Mouse (Mus musculus) hindbrain, embryonic 15.5 days (tissue): ENCODE data around the gene Epha1. TPM values are rescaled to one million over a fixed set of nuclear protein-coding genes. Genes with fewer than 3 reads are reported as not detected.

ENCODE experiments used
- ATAC-seq: fragments of 200-750 bp; cut with Nextera tagmentation; 2 replicates; pipeline ENCODE4 v1.8.0; 2017; ENCODE audit warnings: low read depth, moderate number of reproducible peaks, moderate TSS enrichment; ENCODE audit not compliant: low FRiP score
- H3K27ac ChIP-seq: fragments of 300-500 bp; sonication (generic); replicated peaks from 2 replicates; pipeline ENCODE4 v1.5.1; 2015; ENCODE audit warnings: mild to moderate bottlenecking, inconsistent platforms
- H3K27me3 ChIP-seq: fragments of 300-500 bp; sonication (generic); 2 replicates; pipeline ENCODE4 v1.6.1; 2015; ENCODE audit warnings: control low read depth, inconsistent platforms
- H3K36me3 ChIP-seq: fragments of 300-500 bp; sonication (generic); 2 replicates; pipeline ENCODE4 v1.6.1; 2015; ENCODE audit warnings: control low read depth, inconsistent platforms
- H3K4me1 ChIP-seq: fragments of 300-500 bp; sonication (generic); replicated peaks from 2 replicates; pipeline ENCODE4 v1.6.1; 2015; ENCODE audit warnings: control low read depth, inconsistent platforms
- H3K4me2 ChIP-seq: fragments of 300-500 bp; sonication (generic); 2 replicates; pipeline ENCODE4 v1.6.1; 2015; ENCODE audit warnings: moderate library complexity, mild to moderate bottlenecking, inconsistent platforms
- H3K4me3 ChIP-seq: fragments of 300-500 bp; sonication (generic); 2 replicates; pipeline ENCODE4 v1.5.1; 2015; ENCODE audit warnings: mild to moderate bottlenecking, inconsistent platforms
- H3K9ac ChIP-seq: fragments of 300-500 bp; sonication (generic); 2 replicates; pipeline ENCODE4 v1.6.1; 2015; ENCODE audit warnings: inconsistent platforms
- H3K9me3 ChIP-seq: fragments of 300-500 bp; sonication (generic); 2 replicates; pipeline ENCODE4 v1.6.1; 2016; ENCODE audit warnings: control low read depth, inconsistent platforms
- WGBS: fragments of 180-500 bp; shearing (Covaris S2); methylation state at CpG from one replicate; pipeline ENCODE4 v1.1.7; 2015; 5-methylcytosine and 5-hydroxymethylcytosine counted together
- polyA plus RNA-seq: library from polyadenylated mRNA; unstranded; fragments of >200 nt; fragmentation: Nextera tagmentation; extraction: Ambion mirVana; gene quantifications from 2 replicates; pipeline ENCODE4 v1.2.1, GENCODE M21; 2015

Epha1 gene
- polyA plus RNA-seq, 1 experiment from 2014 or later: 0.29 TPM

DNA sequence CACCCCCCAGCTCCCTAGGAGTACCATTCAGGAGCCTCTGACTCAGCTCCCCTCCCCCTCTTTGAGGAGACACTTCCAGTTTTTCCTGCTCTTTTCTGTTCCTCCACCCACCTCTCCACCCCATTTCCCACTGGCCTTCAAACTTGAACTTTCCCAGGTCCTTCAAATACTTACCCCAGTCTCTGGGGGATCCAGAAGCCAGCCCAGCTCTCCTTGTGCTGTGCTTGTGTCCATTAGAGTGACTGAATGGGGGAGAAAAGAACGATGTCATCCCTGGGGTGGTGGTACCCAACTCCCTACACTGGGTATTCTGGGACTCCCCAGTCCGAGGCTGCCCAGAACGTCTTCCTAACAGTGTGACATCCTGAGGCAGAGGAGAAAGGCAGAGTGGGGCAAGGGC is 1.1 kb downstream of the Epha1 start:
- H3K36me3 ChIP-seq: no peaks in the 10 kb centered on the region
- H3K27ac ChIP-seq: no peak overlapping the region
- ATAC-seq: no peak
- no peaks in the 10 kb centered on the region for H3K27me3 ChIP-seq
- no peak overlapping the region for H3K4me3 ChIP-seq
- H3K9ac ChIP-seq: no peak overlapping the region
- H3K4me2 ChIP-seq: no peak overlapping the region
- 13% methylated on average over 3 of the region's 3 CpGs for WGBS
- no peaks in the 10 kb centered on the region for H3K9me3 ChIP-seq
- peaks cover 15% of the 10 kb centered on the region for H3K4me1 ChIP-seq

DNA sequence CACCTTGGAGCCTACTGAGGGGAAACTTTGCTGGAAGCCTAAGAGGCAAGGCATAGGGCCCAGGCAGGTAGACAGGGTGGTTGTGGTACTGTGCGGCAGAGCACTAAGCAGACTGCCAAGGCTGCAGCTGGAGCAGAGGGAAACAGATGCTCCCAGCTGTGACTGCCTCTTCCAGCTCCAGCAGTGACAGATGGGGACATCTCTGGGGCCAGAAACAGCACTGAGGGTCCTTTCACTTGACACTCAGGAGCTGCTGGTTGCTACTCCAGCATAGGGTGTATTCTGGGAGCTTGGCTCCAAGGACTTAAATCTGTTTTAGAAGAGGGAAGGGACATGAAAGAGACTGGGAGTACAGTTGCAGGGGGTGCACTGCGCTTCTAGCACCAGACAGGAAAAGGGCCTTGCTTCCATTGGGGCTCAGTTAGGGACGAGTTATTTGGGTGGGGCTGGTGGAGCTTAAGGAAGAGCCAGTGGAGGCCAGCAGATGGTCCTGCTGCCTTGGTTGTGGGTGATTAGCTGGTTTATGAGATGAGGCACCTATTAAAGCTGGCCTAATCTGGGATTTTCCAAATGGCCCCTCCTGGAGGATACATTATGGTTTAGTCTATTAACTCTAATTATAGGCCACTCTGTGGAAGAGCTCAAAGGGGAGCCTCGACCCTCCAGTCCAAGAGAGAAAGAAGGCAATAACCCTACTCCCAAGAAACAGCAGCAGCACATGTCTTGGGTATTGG is 2.3 kb downstream of the Epha1 start:
- 60% methylated on average over 4 of the region's 4 CpGs for WGBS
- Histone ChIP-seq H3K4me1 (peaks cover 15% of the 10 kb centered on the region), H3K27me3 (no peaks in the 10 kb centered on the region), H3K4me3 (no peak overlapping the region), H3K27ac (no peak overlapping the region), H3K36me3 (no peaks in the 10 kb centered on the region), H3K9ac (no peak overlapping the region), H3K9me3 (no peaks in the 10 kb centered on the region), H3K4me2 (no peak overlapping the region)
- no peak for ATAC-seq

DNA sequence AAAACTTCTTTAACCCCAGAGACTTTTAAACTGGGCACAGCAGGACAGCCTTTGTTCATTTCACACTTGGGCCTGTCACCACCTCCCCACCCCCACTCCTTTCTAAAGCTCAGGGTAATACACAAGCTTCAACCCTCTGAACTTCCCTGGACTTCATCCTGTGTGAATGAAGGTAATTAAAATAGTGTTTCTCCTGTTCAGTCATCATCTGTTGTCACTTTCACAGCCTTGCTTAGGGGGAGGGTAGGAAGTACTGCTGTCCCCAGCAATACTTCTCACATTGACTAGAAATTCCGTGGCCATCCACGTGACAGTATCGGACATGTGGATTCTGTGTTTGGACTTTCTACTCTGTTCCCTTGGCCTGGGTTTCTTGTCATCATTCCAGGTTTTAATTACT is 3.2 kb downstream of the Epha1 start:
- no peak overlapping the region for H3K27ac ChIP-seq
- H3K4me1 ChIP-seq: peaks cover 15% of the 10 kb centered on the region
- 10% methylated on average over 3 of the region's 3 CpGs for WGBS
- ATAC-seq: no peak
- H3K9me3 ChIP-seq: no peaks in the 10 kb centered on the region
- H3K36me3 ChIP-seq: no peaks in the 10 kb centered on the region
- no peak overlapping the region for H3K9ac ChIP-seq
- no peaks in the 10 kb centered on the region for H3K27me3 ChIP-seq
- H3K4me3 ChIP-seq: no peak overlapping the region
- no peak overlapping the region for H3K4me2 ChIP-seq

DNA sequence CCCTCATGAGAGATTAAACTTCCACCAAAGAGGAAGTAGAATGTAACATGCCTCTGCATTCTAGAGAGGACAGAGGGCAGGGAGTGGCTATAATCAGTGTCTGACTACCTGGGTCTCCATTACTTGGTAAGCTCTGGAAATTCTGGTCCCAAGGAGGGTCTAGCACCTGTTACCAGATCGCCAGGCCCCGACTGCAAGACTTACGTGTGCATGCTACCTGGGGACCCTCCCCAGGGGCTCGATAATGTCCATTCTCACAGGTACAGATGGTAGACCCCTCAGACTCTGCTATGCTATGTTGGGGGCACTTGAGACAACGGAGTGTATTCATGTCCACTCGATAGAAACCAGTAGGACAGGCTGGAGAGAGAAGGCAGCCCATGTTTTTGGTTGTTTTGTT is 7.9 kb downstream of the Epha1 start:
- Histone ChIP-seq H3K4me2 (no peak overlapping the region), H3K4me1 (peaks cover 4% of the 10 kb centered on the region; the same call in 1 of the 2 replicates), H3K27me3 (no peaks in the 10 kb centered on the region), H3K9ac (no peak overlapping the region), H3K27ac (no peak overlapping the region), H3K4me3 (no peak overlapping the region), H3K9me3 (no peaks in the 10 kb centered on the region), H3K36me3 (no peaks in the 10 kb centered on the region; the same call in 1 of the 2 replicates)
- no peak for ATAC-seq
- 96% methylated on average over 6 of the region's 6 CpGs for WGBS

DNA sequence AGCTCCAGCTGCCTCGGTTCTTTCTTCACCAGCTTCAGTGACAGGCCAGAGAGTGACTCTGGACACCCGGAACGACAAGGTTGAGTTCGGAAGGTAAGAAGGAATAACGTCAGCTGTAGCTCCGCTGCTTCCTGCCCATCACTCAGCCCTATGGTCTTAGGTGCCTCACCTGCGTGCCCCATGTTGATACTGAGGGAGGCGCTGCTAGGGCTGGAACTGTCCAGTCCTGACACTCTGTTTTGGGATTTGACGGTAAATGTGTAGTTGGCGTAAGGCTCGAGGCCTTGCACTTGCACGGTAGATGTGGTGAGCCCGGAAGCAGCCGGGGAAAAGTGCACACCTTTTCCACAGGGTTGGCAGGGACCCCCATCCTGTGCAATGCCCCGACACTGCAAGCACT is 8.5 kb downstream of the Epha1 start:
- H3K4me3 ChIP-seq: no peak overlapping the region
- no peaks in the 10 kb centered on the region for H3K27me3 ChIP-seq
- no peak overlapping the region for H3K9ac ChIP-seq
- H3K36me3 ChIP-seq: peaks cover 4% of the 10 kb centered on the region; the same call in 1 of the 2 replicates
- H3K27ac ChIP-seq: no peak overlapping the region
- H3K4me2 ChIP-seq: no peak overlapping the region
- H3K4me1 ChIP-seq: peaks cover 4% of the 10 kb centered on the region; the same call in 1 of the 2 replicates
- WGBS: 92% methylated on average over 15 of the region's 15 CpGs
- ATAC-seq: no peak
- H3K9me3 ChIP-seq: no peaks in the 10 kb centered on the region

DNA sequence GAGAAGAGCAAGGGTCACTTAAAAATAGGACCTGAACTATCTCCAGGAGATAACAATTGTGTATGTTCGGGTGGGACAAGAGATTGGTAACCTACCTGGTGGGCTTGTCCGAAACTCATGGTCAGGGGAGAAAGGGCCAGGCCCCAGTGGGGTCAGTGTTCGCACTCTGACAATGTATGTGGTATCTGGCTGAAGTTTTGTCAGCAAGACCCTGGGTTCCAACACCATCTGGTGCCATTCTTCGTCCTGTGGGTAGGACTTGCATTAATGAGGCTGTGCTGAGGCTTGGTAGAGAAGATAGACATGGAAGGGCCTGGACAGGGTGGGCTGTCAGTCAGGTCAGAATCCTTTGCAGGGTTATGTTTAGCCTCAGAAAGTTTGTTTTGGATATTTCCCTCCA is 9.0 kb downstream of the Epha1 start:
- H3K9me3 ChIP-seq: no peaks in the 10 kb centered on the region
- H3K9ac ChIP-seq: no peak overlapping the region
- peaks cover 4% of the 10 kb centered on the region; the same call in 1 of the 2 replicates for H3K4me1 ChIP-seq
- 90% methylated on average over 4 of the region's 4 CpGs for WGBS
- no peak overlapping the region for H3K4me2 ChIP-seq
- no peak overlapping the region for H3K27ac ChIP-seq
- ATAC-seq: no peak
- H3K27me3 ChIP-seq: no peaks in the 10 kb centered on the region
- H3K4me3 ChIP-seq: no peak overlapping the region
- H3K36me3 ChIP-seq: peaks cover 9% of the 10 kb centered on the region; the same call in 1 of the 2 replicates

DNA sequence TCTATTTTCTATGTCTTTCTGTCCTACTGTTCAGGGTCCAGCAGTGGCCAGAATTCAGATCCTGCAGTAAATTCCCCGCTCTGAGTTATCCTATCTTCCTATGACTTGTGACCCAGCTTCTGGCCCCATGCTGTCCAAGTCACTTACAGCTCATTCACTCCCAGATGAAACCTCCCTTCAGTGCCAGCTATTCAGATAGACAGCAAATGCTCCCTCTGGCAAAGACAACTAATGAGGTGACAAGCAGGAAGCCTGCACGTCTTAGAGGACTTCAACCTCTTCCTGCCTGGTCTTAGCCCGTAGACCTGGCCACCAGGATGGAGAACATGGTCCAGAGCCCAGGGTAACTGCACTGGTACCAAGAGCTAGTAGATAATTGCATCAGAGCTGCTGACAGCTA is 10.1 kb downstream of the Epha1 start:
- Histone ChIP-seq H3K27ac (no peak overlapping the region), H3K9ac (no peak overlapping the region)
- no peak for ATAC-seq

DNA sequence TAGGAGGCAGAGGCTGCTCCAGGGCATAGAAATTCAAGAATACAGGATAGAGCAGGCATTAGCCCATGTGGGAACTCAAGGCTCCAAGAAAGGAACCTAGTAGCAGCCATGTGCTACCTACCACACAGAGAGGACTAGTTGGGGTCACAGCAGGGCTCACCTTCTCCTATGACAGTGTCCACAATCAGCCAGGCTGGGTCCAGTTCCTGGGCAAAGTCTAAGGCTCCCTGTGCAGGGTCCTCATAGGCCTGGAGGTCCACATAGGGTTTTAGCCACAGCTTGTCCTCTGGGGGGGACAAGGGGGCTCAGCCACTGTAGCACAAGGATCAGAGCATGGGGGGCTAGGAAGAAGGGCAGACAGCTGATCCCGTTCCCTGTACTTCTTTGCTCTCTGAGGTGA is 10.6 kb downstream of the Epha1 start:
- ATAC-seq: no peak
- peaks cover 19% of the 10 kb centered on the region for H3K36me3 ChIP-seq
- H3K9me3 ChIP-seq: no peaks in the 10 kb centered on the region
- H3K27me3 ChIP-seq: no peaks in the 10 kb centered on the region
- H3K27ac ChIP-seq: no peak overlapping the region
- 95% methylated on average over 1 of the region's 1 CpGs for WGBS
- H3K4me3 ChIP-seq: no peak overlapping the region
- H3K4me1 ChIP-seq: peaks cover 4% of the 10 kb centered on the region; the same call in 1 of the 2 replicates
- no peak overlapping the region for H3K4me2 ChIP-seq
- H3K9ac ChIP-seq: no peak overlapping the region

More for the DNA sequence above, 10.1 kb downstream of the Epha1 start:
- WGBS: 52% methylated on average over 3 of the region's 3 CpGs
- Histone ChIP-seq H3K4me1 (peaks cover 4% of the 10 kb centered on the region; the same call in 1 of the 2 replicates), H3K27me3 (no peaks in the 10 kb centered on the region), H3K4me2 (no peak overlapping the region), H3K4me3 (no peak overlapping the region), H3K9me3 (no peaks in the 10 kb centered on the region), H3K36me3 (peaks cover 14% of the 10 kb centered on the region)

DNA sequence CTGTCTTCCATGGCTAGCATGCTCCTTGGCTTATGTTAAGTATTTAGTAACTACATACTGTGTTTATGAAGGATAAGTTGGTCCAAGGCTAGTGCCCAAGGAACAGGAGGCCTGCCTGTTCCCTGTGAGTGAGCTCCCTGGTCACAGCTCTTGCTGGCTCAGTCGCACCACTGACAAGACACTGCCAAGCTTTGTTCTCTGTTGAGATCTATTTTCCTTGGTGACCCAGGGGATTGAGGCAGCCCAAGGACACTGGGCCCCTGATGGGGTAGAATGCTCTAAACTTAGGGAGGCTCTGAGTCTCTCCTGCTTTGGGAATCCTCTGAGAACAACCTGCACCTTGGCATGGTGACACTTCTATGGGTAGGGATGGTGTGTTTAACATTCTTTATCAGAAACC is 11.0 kb downstream of the Epha1 start:
- H3K4me1 ChIP-seq: peaks cover 4% of the 10 kb centered on the region; the same call in 1 of the 2 replicates
- H3K4me2 ChIP-seq: no peak overlapping the region
- H3K9ac ChIP-seq: no peak overlapping the region
- no peak for ATAC-seq
- H3K36me3 ChIP-seq: peaks cover 23% of the 10 kb centered on the region
- H3K4me3 ChIP-seq: no peak overlapping the region
- H3K27ac ChIP-seq: no peak overlapping the region
- no peaks in the 10 kb centered on the region for H3K27me3 ChIP-seq
- WGBS: 54% methylated on average over 1 of the region's 1 CpGs
- H3K9me3 ChIP-seq: no peaks in the 10 kb centered on the region

DNA sequence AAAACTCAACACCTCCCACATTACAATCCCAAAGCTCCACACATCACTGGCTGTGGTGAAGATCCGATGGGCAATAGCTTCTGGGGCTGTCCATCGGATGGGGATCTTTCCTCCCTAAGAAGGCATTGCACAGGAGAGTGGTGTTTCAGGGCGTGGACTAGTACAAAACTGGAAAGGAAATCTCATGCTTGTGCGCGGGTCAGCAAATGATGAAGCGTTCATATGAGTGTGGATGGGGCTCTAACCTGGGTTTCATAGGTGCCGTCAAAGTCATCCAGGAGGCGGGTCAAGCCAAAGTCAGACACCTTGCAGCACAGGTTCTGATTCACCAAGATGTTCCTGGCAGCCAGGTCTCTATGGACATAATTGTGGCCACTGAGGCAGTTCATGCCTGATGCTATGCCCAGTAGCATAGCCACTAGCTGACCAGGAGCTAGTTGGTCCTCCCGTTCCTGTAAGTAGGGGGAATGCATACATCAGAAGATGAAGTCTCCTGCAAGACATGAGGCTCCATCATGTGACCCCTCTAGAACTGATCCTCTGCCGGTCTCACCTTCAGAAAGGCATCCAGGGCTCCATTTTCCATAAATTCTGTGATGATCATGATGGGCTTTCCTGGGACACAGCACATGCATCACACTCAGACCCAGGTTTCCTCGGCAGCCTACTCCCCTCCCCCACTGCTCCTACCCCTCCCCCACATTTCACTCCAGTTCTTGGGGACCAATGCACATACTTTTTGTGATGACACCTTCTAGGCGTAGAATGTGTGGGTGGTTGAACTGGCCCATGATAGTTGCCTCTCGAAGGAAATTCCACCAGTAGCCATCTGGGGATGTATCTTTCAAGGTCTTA is 11.8 kb downstream of the Epha1 start:
- H3K4me1 ChIP-seq: peaks cover 4% of the 10 kb centered on the region; the same call in 1 of the 2 replicates
- H3K27ac ChIP-seq: no peak overlapping the region
- no peak overlapping the region for H3K9ac ChIP-seq
- ATAC-seq: no peak
- 92% methylated on average over 13 of the region's 13 CpGs for WGBS
- no peaks in the 10 kb centered on the region for H3K27me3 ChIP-seq
- H3K36me3 ChIP-seq: peaks cover 29% of the 10 kb centered on the region
- no peak overlapping the region for H3K4me3 ChIP-seq
- no peak overlapping the region for H3K4me2 ChIP-seq
- H3K9me3 ChIP-seq: no peaks in the 10 kb centered on the region

DNA sequence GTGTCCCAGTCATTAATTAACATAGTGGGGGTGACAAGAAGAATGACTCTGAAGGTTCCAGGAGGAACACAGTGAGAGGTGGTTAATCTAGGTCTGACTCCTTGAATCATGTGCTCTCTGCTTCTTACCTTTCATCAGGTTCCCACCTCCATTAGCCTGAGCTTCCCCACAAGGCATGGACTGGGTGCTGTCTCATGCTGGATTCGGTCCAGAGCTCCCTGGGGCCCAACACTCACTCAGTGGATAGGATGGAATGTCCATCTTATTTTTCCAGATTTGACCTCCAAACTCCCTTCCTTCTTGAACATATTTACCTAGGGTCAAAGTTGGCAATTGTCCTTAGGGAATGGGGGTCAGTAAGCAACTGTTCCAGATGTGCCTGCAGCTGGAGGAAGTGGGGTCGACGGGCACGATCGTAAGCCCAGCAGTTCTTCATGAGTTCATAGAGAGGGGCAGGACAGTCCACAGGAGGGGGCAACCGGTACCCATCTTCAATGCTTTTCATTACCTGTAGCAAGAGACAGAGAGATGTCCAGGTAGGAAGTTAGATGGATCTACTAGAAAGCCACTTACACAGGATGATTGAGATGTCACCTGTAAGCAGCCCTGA is 12.7 kb downstream of the Epha1 start:
- no peak overlapping the region for H3K4me3 ChIP-seq
- ATAC-seq: no peak
- H3K4me1 ChIP-seq: peaks cover 4% of the 10 kb centered on the region; the same call in 1 of the 2 replicates
- H3K4me2 ChIP-seq: no peak overlapping the region
- 91% methylated on average over 6 of the region's 6 CpGs for WGBS
- no peak overlapping the region for H3K9ac ChIP-seq
- no peaks in the 10 kb centered on the region for H3K27me3 ChIP-seq
- H3K9me3 ChIP-seq: no peaks in the 10 kb centered on the region
- H3K27ac ChIP-seq: no peak overlapping the region
- H3K36me3 ChIP-seq: peaks cover 36% of the 10 kb centered on the region
